Mouse (Mus musculus): ENCODE measurements around the gene Phkb.

DNA sequence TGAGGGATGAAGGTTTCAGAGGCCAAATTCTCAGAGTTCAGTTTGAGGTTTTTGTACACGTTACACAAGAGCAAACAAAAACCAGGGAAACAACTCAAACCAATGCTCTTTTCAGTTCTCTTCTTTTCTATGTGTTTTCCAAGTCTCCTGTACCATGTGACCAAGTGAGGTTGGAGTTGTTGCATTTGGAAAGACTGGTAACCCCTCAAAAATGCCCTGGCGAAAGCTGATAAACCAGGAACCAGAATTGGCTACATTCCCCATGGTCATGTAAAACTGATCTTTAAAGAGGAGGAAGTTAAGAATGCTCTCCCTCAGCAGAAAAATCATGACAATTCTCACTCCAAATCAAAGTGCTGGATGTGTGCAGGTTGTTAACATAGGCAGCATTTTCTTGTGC, 117.6 kb downstream of the Phkb start:
- TF ChIP-seq EP300 (IDR thresholded peaks at IDR 0.05; ENCODE audit: low read depth) = no peak
- TF ChIP-seq CTCF (IDR thresholded peaks at IDR 0.05; ENCODE audit: low read depth) = no peak

Measured in liver, embryonic 14.5 days (tissue).